Mouse (Mus musculus): ENCODE results near the gene Hoxb8.

GRCm38 (mm10) chr11:96317608-96318367 lies 36.1 kb downstream of the Hoxb8 start, which contains the start of gene Hoxb4:
- no peak for TF ChIP-seq MAX (IDR thresholded peaks at IDR 0.05; ENCODE audit: low read depth)
- TF ChIP-seq USF1 (IDR thresholded peaks at IDR 0.05; ENCODE audit: low read depth): no peak
- no peak for TF ChIP-seq POLR2A (IDR thresholded peaks at IDR 0.05; ENCODE audit: insufficient read length, low read depth)
- TF ChIP-seq E2F4 (IDR thresholded peaks at IDR 0.05; ENCODE audit: insufficient read depth): no peak
- TF ChIP-seq TCF12 (IDR thresholded peaks at IDR 0.05; ENCODE audit: insufficient read depth, poor library complexity, severe bottlenecking): no peak
- no peak for TF ChIP-seq MYOD1 (IDR thresholded peaks at IDR 0.05; ENCODE audit: control insufficient read depth in 1 of 3, insufficient read length in 2 of 3, low read depth in 2 of 3)
- no peak for TF ChIP-seq TCF3 (IDR thresholded peaks at IDR 0.05; ENCODE audit: insufficient read length, low read depth)
- no peak for TF ChIP-seq SRF (IDR thresholded peaks at IDR 0.05; ENCODE audit: control insufficient read depth, insufficient read length, low read depth)
